Mouse (Mus musculus) kidney, embryonic 14.5 days (tissue): ENCODE measurements around the gene Fkbp7. TPM values are rescaled to one million over a fixed set of nuclear protein-coding genes. Genes with fewer than 3 reads are reported as not detected.
A peak's percentile ranks its signal among the peaks of the same experiment; 100 is the strongest.

Experiments used
- ATAC-seq: fragments of 200-750 bp; cut with Nextera tagmentation; 2 replicates; pipeline ENCODE4 v1.8.0; 2017; ENCODE audit warnings: moderate number of reproducible peaks, mild to moderate bottlenecking, moderate TSS enrichment, moderate library complexity; ENCODE audit not compliant: low FRiP score, low TSS enrichment
- H3K27ac ChIP-seq: fragments of 300-500 bp; sonication (generic); 2 replicates; pipeline ENCODE4 v1.5.1; 2014; ENCODE audit warnings: low read depth, mild to moderate bottlenecking, low read length, moderate library complexity, mixed read lengths
- H3K27me3 ChIP-seq: fragments of 300-500 bp; sonication (generic); 2 replicates; pipeline ENCODE4 v1.6.1; 2014; ENCODE audit warnings: mild to moderate bottlenecking, low read length; ENCODE audit not compliant: control insufficient read depth, insufficient read depth
- H3K36me3 ChIP-seq: fragments of 300-500 bp; sonication (generic); 2 replicates; pipeline ENCODE4 v1.6.1; 2014; ENCODE audit warnings: low read length, mixed read lengths; ENCODE audit not compliant: control insufficient read depth, insufficient read depth
- H3K4me1 ChIP-seq: fragments of 300-500 bp; sonication (generic); 2 replicates; pipeline ENCODE4 v1.6.1; 2014; ENCODE audit warnings: low read length, mixed read lengths; ENCODE audit not compliant: control insufficient read depth, insufficient read depth
- H3K4me2 ChIP-seq: fragments of 300-500 bp; sonication (generic); replicated peaks from 2 replicates; pipeline ENCODE4 v1.6.1; 2014; ENCODE audit warnings: low read depth, mild to moderate bottlenecking, low read length
- H3K4me3 ChIP-seq: fragments of 300-500 bp; sonication (generic); 2 replicates; pipeline ENCODE4 v1.5.1; 2014; ENCODE audit warnings: mild to moderate bottlenecking, low read length
- H3K9ac ChIP-seq: fragments of 300-500 bp; sonication (generic); 2 replicates; pipeline ENCODE4 v1.6.1; 2014; ENCODE audit warnings: low read depth, mild to moderate bottlenecking, low read length, moderate library complexity
- H3K9me3 ChIP-seq: fragments of 300-500 bp; sonication (generic); 2 replicates; pipeline ENCODE4 v1.6.1; 2016; ENCODE audit warnings: low read length; ENCODE audit not compliant: control insufficient read depth
- WGBS: fragments of 180-500 bp; shearing (Covaris S2); extraction: QIAGEN DNeasy Blood & Tissue Kit; methylation state at CpG from one replicate; pipeline ENCODE4 v1.1.7; 2014; 5-methylcytosine and 5-hydroxymethylcytosine counted together
- polyA plus RNA-seq: library from polyadenylated mRNA; unstranded; fragments of >200 nt; fragmentation: Nextera tagmentation; extraction: Ambion mirVana; gene quantifications from 2 replicates; pipeline ENCODE4 v1.2.1, GENCODE M21; 2014

Gene Fkbp7
- polyA plus RNA-seq, 1 experiment from 2014 or later = 57.5 TPM

GRCm38 (mm10) chr2:76655982-76656381 is 16.9 kb downstream of the Fkbp7 start:
- Histone ChIP-seq H3K36me3 (no peaks in the 10 kb centered on the region), H3K4me3 (no peak overlapping the region), H3K4me2 (no peak overlapping the region), H3K9ac (no peak overlapping the region), H3K9me3 (no peaks in the 10 kb centered on the region), H3K27me3 (no peaks in the 10 kb centered on the region), H3K27ac (no peak overlapping the region), H3K4me1 (no peaks in the 10 kb centered on the region)
- 18% methylated on average over 1 of the region's 1 CpGs for WGBS
- no peak for ATAC-seq

- Histone ChIP-seq H3K27ac (no peak overlapping the region), H3K36me3 (no peaks in the 10 kb centered on the region), H3K4me1 (no peaks in the 10 kb centered on the region), H3K27me3 (no peaks in the 10 kb centered on the region), H3K4me2 (no peak overlapping the region), H3K4me3 (no peak overlapping the region), H3K9me3 (no peaks in the 10 kb centered on the region), H3K9ac (no peak overlapping the region)
- no peak for ATAC-seq
- 81% methylated on average over 3 of the region's 3 CpGs for WGBS
Observed at GRCm38 (mm10) chr2:76655444-76655843, 17.5 kb downstream of the Fkbp7 start.

GRCm38 (mm10) chr2:76654646-76655045 is 18.3 kb downstream of the Fkbp7 start:
- Histone ChIP-seq H3K36me3 (no peaks in the 10 kb centered on the region), H3K4me2 (no peak overlapping the region), H3K9ac (no peak overlapping the region), H3K4me1 (no peaks in the 10 kb centered on the region), H3K4me3 (no peak overlapping the region), H3K27me3 (no peaks in the 10 kb centered on the region), H3K27ac (no peak overlapping the region), H3K9me3 (no peaks in the 10 kb centered on the region)
- ATAC-seq = no peak
- 73% methylated on average over 5 of the region's 5 CpGs for WGBS

GRCm38 (mm10) chr2:76653070-76653469 is 19.8 kb downstream of the Fkbp7 start:
- H3K27me3 ChIP-seq = no peaks in the 10 kb centered on the region
- H3K9me3 ChIP-seq = no peaks in the 10 kb centered on the region
- H3K9ac ChIP-seq = no peak overlapping the region
- no peaks in the 10 kb centered on the region for H3K36me3 ChIP-seq
- ATAC-seq = no peak
- 95% methylated on average over 4 of the region's 4 CpGs for WGBS
- H3K4me1 ChIP-seq = no peaks in the 10 kb centered on the region
- no peak overlapping the region for H3K4me3 ChIP-seq
- no peak overlapping the region for H3K4me2 ChIP-seq
- no peak overlapping the region for H3K27ac ChIP-seq

GRCm38 (mm10) chr2:76648666-76649141 is 24.2 kb downstream of the Fkbp7 start:
- ATAC-seq = peak; percentile 39
- peaks cover 13% of the 10 kb centered on the region for H3K4me1 ChIP-seq
- H3K4me3 ChIP-seq = peak overlapping the region; percentile 68
- whole genome bisulfite sequencing = 33% methylated on average over 13 of the region's 13 CpGs
- H3K9me3 ChIP-seq = no peaks in the 10 kb centered on the region
- peak overlapping the region; percentile 84 for H3K27ac ChIP-seq
- H3K4me2 ChIP-seq = peak overlapping the region; percentile 49
- peak overlapping the region; percentile 60 for H3K9ac ChIP-seq
- H3K27me3 ChIP-seq = no peaks in the 10 kb centered on the region
- no peaks in the 10 kb centered on the region; the same call in 1 of the 2 replicates for H3K36me3 ChIP-seq

GRCm38 (mm10) chr2:76647883-76648570 is 24.9 kb downstream of the Fkbp7 start, which contains the start of the genes Prkra and Pjvk:
Gene Prkra, minus strand, starts transcription at chr2:76648015.
Gene Pjvk, plus strand, starts transcription at chr2:76648476.
- Histone ChIP-seq H3K27me3 (no peaks in the 10 kb centered on the region), H3K36me3 (peaks cover 6% of the 10 kb centered on the region; the same call in 1 of the 2 replicates), H3K9ac (peak within 1 kb of the TSS; percentile 77), H3K4me1 (peaks cover 13% of the 10 kb centered on the region), H3K4me2 (peak within 1 kb of the TSS; percentile 60), H3K27ac (peak within 1 kb of the TSS; percentile 84), H3K4me3 (peak within 1 kb of the TSS; percentile 68), H3K9me3 (no peaks in the 10 kb centered on the region)
- peak; percentile 99 for ATAC-seq
- WGBS = under 1% methylated on average over 32 of the region's 42 CpGs

GRCm38 (mm10) chr2:76647441-76647869 is 25.5 kb downstream of the Fkbp7 start:
- H3K36me3 ChIP-seq = peaks cover 10% of the 10 kb centered on the region; the same call in 1 of the 2 replicates
- peak overlapping the region; percentile 60 for H3K4me2 ChIP-seq
- peak; percentile 64 for ATAC-seq
- H3K4me3 ChIP-seq = peak overlapping the region; percentile 68
- H3K4me1 ChIP-seq = peaks cover 13% of the 10 kb centered on the region
- H3K27ac ChIP-seq = peak overlapping the region; percentile 84
- no peaks in the 10 kb centered on the region for H3K27me3 ChIP-seq
- WGBS = 1% methylated on average over 23 of the region's 32 CpGs
- H3K9ac ChIP-seq = peak overlapping the region; percentile 77
- no peaks in the 10 kb centered on the region for H3K9me3 ChIP-seq

- no peak overlapping the region for H3K4me3 ChIP-seq
- ATAC-seq = no peak
- no peak overlapping the region for H3K4me2 ChIP-seq
- no peaks in the 10 kb centered on the region for H3K27me3 ChIP-seq
- no peak overlapping the region for H3K27ac ChIP-seq
- peaks cover 13% of the 10 kb centered on the region for H3K4me1 ChIP-seq
- H3K9ac ChIP-seq = no peak overlapping the region
- peaks cover 45% of the 10 kb centered on the region for H3K36me3 ChIP-seq
- no peaks in the 10 kb centered on the region for H3K9me3 ChIP-seq
Observed at GRCm38 (mm10) chr2:76643801-76644200, 29.1 kb downstream of the Fkbp7 start.

GRCm38 (mm10) chr2:76639637-76640036 is 33.3 kb downstream of the Fkbp7 start:
- Histone ChIP-seq H3K4me2 (no peak overlapping the region), H3K4me3 (no peak overlapping the region), H3K27me3 (no peaks in the 10 kb centered on the region), H3K9me3 (no peaks in the 10 kb centered on the region), H3K9ac (no peak overlapping the region), H3K36me3 (peaks cover 81% of the 10 kb centered on the region), H3K4me1 (no peaks in the 10 kb centered on the region), H3K27ac (no peak overlapping the region)
- WGBS = 97% methylated on average over 2 of the region's 2 CpGs
- no peak for ATAC-seq
